Mouse (Mus musculus): ENCODE measurements around the gene Snca. TPM values are rescaled to one million over a fixed set of nuclear protein-coding genes. Genes with fewer than 3 reads are reported as not detected.

Gene Snca
- 1 to 10 TPM; 2.2 to 6.2 (median 3.1) TPM for total RNA-seq (2022)

DNA sequence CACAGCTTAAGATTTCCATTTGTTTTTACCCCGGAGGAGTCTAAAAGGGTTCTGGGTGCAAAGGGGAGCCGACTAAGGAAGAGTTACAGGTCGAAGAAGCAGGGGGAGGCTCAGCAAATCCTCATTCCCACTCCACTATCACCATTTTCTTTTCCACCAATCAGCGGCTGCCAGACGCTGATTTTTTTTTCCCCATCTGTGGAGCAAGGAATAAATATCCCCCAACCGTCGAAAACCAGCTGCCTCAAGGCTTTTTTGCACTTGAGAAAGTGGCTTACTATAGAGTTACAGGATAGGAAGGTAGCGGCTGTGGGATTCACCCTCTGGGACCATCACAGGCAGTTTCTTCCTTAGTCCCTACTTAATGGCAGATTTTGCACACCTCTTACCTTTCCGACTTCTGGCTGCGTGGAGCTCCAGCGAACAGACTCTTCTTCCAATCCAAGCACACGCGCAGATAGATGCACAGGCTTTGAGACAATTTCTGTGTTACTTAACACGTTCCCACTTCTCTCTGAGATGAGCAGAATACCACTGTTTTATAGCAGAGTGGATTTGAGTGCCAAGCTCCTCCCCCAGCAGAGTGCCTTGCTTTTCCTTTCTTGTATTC, at the start of gene Snca:
Snca (minus strand) TSS at position 574 of the 610 bp plus-strand sequence.
- DNase-seq = no peak

DNA sequence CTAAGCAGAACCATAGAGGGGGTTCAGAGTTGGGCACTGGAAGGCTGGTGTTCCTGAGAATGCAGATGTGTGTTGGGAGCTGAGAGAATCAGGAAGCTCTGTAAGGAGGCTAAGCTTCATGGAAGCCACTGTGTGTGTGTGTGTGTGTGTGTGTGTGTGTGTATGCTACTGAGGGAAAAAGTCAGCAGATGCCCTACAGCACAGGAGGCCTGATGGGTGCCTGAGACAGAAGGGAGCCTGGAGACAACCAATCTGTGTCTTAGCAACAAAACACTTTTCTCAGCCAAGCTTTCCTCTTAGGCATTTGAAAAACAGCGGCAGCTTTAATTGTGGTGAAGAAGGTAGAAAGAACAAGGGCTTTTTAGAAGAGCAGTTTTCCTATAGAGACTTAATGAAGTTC, 40.5 kb upstream of the Snca start:
- no peak for DNase-seq

DNA sequence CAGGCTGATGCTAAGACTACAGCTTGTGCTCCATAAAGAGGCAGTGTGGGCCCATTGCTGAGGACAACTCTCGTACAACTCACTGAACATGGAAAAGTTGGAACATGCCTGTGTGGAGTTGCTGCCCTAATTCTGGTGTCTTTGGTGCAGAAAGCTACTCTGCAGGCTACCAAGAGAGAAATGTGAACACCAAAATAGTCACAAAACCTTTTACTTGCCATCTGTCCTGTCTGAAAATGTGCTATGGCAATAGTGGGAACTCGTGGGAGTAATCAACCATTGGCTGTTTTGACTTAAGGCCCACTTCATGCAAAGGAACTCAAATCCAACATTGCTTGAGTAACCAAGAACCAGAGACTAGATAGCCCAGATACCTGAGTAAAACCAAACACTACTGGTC, 26.9 kb upstream of the Snca start:
- no peak for DNase-seq

DNA sequence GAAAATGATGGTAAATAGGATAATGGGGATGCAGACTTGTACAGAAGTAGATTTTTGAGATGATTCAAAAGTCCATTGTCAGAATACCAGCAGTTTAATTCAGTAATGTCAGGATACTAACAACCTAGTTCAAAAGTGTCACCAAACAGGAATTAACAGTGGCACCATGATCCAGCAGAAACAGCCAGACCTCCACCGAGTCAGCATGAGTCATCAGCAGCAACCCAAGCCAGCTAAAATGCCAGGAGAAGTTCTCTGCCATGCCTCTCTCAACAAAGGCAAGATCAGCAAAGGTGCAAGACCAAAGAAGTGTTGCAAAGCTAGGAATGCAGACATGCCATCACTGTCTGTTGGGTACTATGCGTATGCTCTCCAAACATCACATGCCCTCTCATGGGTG, 22.0 kb upstream of the Snca start:
- no peak for DNase-seq

DNA sequence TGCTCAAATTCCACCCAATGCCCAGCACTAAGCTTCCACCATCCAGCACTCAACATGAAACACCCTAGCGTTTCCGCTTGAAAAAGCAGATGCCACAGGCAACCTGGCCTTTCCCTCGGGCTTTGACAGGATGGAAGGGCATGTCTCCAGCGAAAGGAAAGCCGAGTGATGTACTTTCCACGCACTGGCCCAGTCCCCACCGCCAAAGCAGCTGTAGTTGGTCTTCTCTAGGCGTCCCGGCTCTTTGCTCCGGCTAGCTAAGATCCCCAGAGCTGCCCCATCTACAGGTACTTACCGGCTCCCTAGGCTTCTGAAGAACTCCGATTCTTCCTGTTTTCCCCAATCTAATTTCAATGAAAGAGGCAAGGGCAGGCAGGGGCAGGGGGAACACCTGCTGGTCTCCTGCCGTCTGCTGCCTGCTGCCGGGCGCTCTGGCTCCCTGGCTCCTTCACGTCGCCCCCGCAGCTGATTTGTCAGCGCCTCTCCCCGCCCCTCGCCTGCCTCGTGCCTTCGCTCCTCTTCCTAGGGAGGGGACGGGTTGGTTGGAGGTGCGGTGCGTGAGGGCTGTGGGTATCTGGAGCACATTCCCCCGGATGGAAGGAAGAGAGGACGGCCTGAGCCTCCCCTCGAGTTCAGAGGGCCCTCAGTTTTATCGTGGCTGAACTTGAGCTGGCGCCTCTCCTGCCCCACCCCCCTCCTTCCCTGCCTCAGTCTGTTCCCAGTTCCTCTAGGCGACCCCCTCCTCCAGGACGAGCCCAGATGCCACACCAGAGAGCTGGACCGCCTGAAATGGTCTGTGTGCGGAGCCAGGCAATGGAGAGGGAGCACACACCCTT, 1.0 kb downstream of the Snca start:
- DNase-seq = peak; percentile 3

DNA sequence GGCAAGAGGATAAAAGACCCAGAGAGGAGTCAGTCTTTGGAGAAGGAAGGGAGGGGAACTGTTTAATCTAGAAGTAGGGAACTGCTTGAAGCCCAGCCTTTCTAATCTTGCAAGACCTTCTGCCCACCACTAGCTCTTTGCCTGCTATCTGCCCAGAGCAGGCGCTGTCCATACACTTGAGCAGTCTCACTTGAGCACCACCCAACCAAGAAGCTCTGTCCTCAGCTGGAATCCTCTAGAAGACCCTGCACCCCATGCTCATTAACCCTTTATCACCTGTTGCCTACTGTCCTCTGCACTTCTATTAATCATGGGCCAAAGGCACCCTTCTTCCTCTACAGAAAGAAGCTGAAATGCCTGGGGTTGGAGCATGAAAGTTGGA, 1.6 kb downstream of the Snca start:
- DNase-seq = no peak

DNA sequence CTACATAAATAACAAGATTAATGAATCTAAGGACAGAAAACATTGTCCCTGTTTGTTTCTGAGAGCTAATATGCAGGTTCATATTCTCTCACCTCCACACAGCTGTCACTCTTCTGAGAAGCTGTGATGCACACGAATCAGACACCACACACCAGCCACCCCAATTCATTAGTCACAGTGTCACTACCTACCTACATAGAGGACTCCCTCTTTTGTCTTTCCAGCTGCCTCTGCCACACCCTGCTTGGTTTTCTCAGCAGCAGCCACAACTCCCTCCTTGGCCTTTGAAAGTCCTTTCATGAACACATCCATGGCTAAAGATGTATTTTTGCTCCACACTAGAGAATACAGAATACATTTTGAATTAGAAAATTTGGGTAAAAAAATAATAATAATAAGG, 2.4 kb downstream of the Snca start:
- no peak for DNase-seq

DNA sequence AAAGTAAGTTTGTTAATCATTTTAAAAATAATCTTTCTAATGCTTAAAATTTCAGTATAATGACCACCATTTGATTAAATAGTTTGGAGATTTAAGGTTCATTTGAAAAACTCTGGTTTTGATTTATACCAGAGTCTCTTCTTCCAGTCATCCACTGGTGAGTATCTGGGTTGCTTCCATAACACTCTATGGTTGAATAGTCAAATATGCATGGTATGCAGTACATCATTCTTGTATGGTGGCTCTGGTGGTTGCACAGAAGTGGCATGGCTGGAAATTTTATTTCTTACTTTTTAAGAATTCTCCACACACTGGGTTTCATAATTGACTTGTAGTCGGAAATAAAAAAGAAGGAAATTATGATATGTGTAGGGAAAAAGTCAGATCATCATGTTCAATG, 10.4 kb downstream of the Snca start:
- no peak for DNase-seq

DNA sequence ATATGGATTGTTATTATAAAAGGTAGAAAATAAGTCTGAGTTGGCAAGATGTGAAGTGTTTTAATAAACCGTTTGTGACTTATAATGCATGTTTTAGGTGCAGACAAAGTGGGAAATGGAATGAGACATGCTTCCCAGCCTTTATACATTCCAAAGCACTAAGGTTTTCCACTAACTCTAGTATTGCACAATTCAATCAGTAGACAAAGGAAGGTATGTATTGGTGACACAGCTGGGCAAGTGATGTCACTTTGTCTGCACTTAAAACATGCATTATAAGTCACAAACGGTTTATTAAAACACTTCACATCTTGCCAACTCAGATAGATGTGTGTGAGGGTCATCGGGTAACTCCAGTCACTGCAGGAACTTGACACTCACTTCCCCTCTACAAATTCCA, 16.1 kb downstream of the Snca start:
- no peak for DNase-seq

DNA sequence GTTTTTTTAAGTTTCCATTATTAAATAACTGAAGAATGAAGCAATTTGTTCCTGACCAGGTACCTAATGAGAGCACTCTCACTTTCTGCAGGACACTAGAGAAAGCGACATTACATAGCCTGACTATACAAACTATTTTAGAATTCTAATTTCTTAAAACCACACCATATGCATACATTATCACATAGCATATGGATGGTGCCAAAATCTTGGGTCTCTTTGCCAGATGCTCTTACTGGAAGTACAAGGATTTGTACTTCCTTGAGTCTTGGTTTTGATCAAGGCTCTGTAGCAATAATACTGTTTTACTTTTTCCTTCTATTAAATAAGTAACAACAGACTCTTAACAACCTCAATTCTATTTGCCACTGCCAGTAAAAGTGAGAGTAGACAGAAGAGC, 31.4 kb downstream of the Snca start:
- no peak for DNase-seq

DNA sequence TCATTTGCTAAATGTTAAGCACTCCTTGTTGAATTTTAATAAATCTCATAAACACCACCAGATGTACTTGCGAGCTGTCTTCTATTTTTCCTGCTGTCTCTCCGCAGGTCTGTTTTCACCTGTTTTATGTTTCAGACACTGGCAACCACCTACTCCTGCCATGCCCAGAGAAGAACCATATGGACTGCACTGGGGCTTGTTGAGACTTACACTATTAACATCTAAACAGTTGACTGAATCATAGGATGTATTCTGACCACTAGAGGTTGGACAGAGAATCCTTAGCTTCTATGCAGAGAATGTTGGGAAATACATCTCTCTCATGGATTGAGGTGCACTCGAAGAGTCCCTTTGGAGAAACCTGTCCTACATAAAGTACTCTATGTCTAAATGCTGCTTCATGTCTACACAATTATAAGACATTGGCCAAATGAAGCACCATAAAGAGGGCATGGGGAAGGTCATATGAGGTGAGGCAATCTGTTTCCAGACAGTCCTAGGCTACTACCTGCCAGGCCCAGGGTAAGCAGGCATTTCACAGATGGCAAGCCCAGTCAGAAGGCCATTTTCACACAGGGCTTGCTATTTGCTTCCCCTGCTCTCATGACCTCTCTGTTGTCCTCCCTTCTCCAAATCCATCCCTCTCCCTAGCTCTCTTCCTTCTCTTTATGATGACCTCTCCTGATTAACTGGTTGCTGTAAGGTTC, 35.8 kb downstream of the Snca start:
- no peak for DNase-seq

DNA sequence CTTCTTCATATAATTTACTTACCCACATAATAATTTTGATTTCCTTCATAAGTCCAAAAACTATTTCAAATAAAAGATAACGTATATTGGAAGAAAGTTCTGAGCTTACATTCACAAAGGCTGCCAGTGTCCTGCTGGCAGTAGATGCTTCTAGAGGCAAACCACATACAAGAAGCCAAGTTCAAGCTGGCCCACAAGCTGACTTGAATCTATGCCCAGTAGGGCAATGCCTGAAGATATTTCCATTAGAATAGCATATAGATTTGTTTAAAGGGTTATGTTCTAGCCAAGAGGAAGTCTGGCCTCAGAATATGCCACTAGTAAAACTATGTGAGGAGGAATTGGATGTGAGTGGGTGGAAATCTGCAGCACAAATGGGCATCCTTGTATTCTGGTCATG, 42.7 kb downstream of the Snca start:
- no peak for DNase-seq

DNA sequence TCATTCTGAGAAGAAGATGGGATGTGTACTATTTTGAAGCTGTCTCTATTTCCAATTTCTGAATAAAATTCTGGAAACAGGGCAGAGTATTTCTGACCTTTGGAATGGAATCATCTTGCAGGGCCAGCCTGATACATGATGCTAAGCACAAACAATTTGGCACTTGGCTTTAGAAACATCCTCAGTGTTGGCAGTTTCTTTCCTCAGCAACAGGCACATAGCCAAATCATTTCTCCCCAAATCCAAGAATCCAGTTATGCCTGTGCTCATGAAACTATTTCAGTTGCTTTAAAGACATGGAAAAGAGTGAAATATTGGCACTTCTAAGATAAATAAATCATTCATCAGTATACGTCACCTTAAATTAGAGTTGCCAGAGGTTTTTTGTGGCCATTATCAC, 57.8 kb downstream of the Snca start:
- no peak for DNase-seq

DNA sequence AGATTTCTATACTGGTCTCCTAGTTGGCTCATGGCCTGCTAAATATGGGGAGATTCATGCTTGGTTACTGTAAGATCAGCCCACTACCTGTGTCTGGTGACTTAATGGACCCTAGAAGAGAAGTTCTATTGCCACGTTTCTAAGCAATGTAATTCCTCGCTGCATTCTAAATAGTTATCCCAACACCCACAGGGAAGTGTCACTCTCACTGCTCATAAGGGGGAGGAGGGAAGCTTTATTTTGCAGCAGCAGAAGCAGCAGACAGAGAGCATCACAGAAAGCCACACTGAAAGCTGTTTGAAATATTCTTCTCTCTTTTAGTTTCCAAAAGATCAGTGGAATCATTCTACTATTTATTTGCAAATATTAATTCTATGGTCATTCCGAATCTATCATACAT, 64.0 kb downstream of the Snca start:
- DNase-seq = no peak

DNA sequence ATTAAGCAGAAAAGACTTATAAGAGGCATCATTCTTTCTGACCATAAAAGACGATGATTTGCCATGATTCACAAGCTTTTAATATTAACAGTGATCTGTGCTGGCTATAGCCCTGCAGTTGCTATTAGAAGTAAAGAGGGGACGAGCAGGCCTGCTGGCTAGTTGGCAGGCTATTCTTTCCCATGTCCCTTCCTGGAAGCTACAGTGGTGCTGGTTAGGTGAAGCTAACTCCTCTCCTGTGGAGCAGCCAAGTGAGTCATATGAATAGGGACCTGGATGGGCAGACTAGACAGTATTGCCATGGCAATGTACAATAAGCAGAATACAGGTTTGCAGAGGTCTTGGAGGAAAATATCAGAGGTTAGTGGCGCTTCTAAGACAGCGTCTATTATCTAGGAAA, 66.8 kb downstream of the Snca start:
- DNase-seq = no peak

DNA sequence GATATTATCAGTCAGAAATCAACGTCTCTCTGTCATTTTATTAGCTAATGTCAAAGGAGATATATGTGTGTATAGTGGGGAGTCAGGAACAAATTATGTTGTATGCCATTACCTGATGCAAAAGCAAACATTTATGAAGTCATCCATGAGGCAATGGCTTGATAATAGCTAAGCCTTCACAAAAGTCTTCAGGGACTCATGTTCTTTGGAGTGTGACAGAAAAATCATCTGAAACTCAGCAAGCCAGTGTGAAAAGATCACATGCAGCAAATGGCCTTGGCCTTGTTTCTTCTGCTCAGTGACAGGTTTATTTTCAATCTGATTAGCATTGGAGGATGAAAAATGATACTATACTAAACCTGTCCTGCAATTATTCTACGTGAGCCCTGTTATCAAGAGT, 67.9 kb downstream of the Snca start:
- DNase-seq = no peak

DNA sequence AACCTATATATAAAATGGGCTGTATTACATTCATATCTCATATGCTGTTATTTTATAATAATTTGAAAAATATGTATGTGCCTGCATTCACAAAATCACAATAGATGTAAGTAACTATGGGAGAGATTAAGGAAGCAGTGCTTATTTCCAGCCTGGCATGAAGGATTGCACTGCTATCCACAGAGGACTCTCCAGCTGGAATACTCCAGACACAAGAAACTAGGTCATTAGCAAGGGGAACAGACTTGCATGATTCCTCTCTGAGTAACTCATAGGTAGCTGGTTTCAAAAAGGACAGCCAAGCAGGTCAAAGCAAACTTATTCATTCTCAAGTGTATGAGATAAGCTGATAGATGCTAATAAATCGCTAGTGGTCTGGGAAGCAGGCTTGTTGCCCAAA, 74.7 kb downstream of the Snca start:
- DNase-seq = no peak

DNA sequence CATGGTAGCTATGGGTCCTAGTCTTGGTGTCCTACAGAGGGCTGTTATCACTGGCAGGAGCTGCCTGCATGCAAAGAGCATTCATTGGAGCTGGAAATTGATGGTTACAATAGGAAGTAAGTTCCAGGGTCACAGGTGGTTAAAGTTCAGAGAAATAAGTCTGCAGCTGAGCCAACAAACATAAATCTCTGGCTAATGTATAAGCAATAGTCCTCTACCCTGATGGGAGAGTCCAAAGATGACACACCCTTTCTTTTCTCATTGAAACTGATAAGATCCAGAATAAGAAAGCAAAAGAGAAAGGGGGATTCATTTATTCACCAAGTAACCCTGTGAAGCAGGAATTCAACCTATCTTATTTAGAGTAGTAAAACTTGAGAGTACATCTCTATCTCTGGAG, 83.7 kb downstream of the Snca start:
- no peak for DNase-seq

DNA sequence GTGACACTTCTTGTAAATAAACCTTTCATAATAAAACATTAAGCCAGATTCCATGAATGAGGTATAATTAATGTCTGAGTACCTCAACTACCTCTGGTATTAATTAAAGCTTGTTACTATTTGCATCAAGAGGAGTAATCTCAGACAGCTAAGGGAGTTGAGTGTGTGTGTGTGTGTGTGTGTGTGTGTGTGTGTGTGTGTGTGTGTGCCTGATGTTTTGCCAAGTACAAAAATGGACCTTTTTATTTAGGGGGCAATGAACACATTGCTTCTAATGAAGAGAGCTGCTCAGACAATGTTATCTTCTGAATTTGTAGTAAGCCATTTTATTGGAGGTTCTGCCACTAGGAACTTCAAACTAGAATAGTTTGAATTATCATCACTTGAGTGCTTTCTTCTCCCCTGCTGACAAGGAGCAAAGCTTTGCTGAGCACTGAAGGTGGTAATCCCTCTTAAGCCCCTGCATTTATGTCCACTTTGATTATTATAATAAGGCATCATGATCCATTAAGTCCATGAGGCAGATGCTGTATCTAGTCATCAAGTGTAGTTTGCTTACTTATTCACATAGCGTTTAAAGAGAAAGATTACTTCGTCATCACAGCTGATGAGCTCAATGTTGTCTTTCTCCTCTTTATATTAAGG, 88.1 kb downstream of the Snca start:
- DNase-seq = no peak

DNA sequence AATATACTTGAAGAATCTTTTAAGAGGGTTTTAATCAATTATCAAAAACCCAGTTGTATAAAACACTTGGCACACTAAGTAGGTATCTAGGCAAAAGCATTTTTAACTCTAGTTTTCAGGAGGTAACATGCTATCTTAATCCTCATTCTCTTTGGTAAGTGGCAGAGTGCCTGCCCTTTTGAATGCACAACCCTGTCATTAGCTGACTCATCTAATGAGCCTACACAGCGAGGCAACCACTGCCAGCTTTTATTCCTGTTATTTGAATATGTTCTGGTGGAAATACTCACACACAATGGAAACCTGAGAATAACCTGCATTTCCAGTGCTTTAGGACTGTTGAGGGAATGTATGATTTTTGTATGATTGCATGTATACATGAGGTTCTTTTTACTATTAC, 89.9 kb downstream of the Snca start:
- no peak for DNase-seq

DNA sequence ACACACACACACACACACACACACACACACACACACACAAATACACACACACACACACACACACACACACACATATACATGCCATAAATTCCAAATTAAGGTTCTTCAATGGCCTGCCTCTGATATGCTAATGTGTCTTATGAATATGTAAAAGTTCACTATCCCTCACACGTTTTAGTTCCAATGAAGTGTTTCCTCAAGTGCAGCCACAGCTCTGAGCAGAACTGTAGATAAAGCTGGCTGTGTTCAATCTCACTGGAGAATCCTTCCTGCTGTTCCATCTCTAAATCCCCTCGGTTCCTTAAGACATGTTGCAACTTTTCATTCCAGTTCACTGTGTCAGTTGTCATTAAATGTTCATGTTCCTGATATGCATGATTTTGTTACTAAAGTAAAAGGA, 98.5 kb downstream of the Snca start:
- DNase-seq = no peak

DNA sequence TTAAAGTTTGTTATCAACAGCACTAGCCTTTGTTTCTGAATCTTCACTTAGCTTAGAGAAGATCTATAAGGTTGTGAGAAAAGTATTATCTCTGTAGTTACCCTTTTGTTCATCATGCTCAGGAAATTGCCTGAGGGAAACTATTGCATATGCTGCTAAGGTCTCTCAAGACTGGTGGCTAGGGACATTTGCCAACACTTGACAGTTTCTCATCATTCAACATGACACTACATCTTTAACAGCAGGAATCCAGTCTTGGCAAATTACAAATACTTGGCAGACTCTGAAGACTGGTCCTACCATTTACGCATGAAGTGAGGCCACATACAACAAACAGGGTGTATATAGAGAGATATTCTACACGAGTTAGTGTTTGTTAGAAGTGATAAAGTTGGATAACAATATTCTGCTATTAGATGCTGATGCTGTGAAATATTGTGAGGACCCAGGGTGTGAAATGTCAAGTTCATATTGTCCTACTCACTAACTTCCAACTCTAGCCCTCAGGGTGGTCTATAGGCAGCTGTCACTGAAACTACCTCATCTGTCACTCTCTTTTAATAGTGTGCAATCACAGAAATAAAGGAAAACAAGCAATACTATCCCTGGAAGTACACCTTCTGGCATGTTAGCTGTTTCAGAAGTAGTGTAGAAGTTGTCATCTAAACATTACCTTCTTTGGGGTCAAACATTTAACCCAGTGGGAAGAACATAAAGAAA, 105.4 kb downstream of the Snca start:
- no peak for DNase-seq

DNA sequence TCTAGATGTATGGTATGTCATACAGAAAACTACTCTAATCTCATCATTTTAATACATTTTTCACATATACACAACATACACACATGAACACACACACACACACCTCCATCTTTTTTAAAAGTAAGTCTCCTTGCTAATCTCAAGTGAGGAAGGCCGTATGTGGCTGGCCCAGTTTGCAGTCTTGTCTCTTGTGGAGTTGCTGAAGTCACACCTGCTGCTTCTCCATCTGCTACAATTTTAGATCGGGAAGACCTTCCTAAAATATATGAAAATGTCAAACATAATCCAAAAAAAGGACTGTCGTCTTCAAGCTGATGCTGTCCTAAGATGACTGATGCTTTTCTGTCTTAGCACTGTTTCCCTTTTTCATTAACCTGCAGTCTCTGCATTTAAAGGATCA, 112.1 kb downstream of the Snca start:
- DNase-seq = no peak

Measured in adrenal gland, adult 8-10 months (tissue).